Mouse (Mus musculus) c-Kit-positive CD71-negative TER-119-negative erythroid progenitor cells, embryonic 14.5 days (primary cell): ENCODE measurements around the gene Pitpnm1.
"Not testable (repeated sequence)": the region's sequence is repeated elsewhere in the genome, so short reads cannot be mapped to it uniquely, and the experiment has no call there.

Source experiments
- DNase-seq: peaks from one replicate; pipeline ENCODE4 v3.0.0-alpha.2; 2013; ENCODE audit warnings: low read depth

Gene Pitpnm1

GRCm38 (mm10) chr19:4099837-4100717, at the start of gene Pitpnm1:
Gene Pitpnm1 (plus strand): TSS chr19:4099998.
- no peak for DNase-seq

GRCm38 (mm10) chr19:4051016-4051415, 48.8 kb upstream of the Pitpnm1 start:
- no peak for DNase-seq

GRCm38 (mm10) chr19:4051741-4052515, 47.9 kb upstream of the Pitpnm1 start:
- peak; percentile 71 for DNase-seq

GRCm38 (mm10) chr19:4052516-4053030, 47.2 kb upstream of the Pitpnm1 start:
- DNase-seq, result no peak

- no peak for DNase-seq
Observed at GRCm38 (mm10) chr19:4054613-4055012, 45.2 kb upstream of the Pitpnm1 start.

- no peak for DNase-seq
Observed at GRCm38 (mm10) chr19:4055216-4055946, 44.4 kb upstream of the Pitpnm1 start.

- no peak for DNase-seq
Observed at GRCm38 (mm10) chr19:4055947-4056693, 43.7 kb upstream of the Pitpnm1 start.

- DNase-seq, result no peak
Observed at GRCm38 (mm10) chr19:4056727-4057126, 43.1 kb upstream of the Pitpnm1 start.

GRCm38 (mm10) chr19:4057389-4057788, 42.4 kb upstream of the Pitpnm1 start:
- no peak for DNase-seq

- no peak for DNase-seq
Observed at GRCm38 (mm10) chr19:4057962-4058361, 41.8 kb upstream of the Pitpnm1 start.

GRCm38 (mm10) chr19:4058581-4058980, 41.2 kb upstream of the Pitpnm1 start:
- DNase-seq, result no peak

GRCm38 (mm10) chr19:4059069-4059740, 40.6 kb upstream of the Pitpnm1 start, which contains the start of gene Gstp3:
Gene Gstp3 (minus strand): TSS chr19:4059569.
- DNase-seq, result no peak

GRCm38 (mm10) chr19:4060044-4060898, 39.5 kb upstream of the Pitpnm1 start:
- DNase-seq, result not testable (repeated sequence)

GRCm38 (mm10) chr19:4060899-4061465, 38.8 kb upstream of the Pitpnm1 start:
- no peak for DNase-seq

- DNase-seq, result not testable (repeated sequence)
Observed at GRCm38 (mm10) chr19:4063357-4063756, 36.4 kb upstream of the Pitpnm1 start.

GRCm38 (mm10) chr19:4064501-4064900, 35.3 kb upstream of the Pitpnm1 start:
- not testable (repeated sequence) for DNase-seq

- DNase-seq, result no peak
Observed at GRCm38 (mm10) chr19:4066280-4066679, 33.5 kb upstream of the Pitpnm1 start.

- no peak for DNase-seq
Observed at GRCm38 (mm10) chr19:4066877-4067276, 32.9 kb upstream of the Pitpnm1 start.

GRCm38 (mm10) chr19:4068242-4068641, 31.6 kb upstream of the Pitpnm1 start:
- not testable (repeated sequence) for DNase-seq
